Mouse (Mus musculus) MEL (cell line): Measurements from ENCODE around the gene Reps1.

ENCODE experiments used
- BHLHE40 ChIP-seq: IDR thresholded peaks from 2 replicates; pipeline ENCODE4 v1.6.1; 2012; ENCODE audit warnings: low read depth, mild to moderate bottlenecking, inconsistent platforms, low read length, improper control_type of control experiment, borderline replicate concordance
- CHD2 ChIP-seq: IDR thresholded peaks from 2 replicates; pipeline ENCODE4 v1.6.1; 2011; ENCODE audit warnings: low read length, improper control_type of control experiment
- CTCF ChIP-seq, 3 experiments: IDR thresholded peaks in 2 of 3; conservative IDR thresholded peaks in 1 of 3; 2 replicates each; pipeline ENCODE4 v1.5.1; 2011 to 2012; ENCODE audit warnings: low read length in 3 of 3, low read depth in 2 of 3, mild to moderate bottlenecking in 2 of 3, improper control_type of control experiment in 1 of 3, inconsistent platforms in 1 of 3, mixed read lengths in 1 of 3, moderate library complexity in 1 of 3; ENCODE audit not compliant: control insufficient read depth in 1 of 3, insufficient read depth in 1 of 3, poor library complexity in 1 of 3, severe bottlenecking in 1 of 3
- POLR2A ChIP-seq, 2 experiments: IDR thresholded peaks; 2 replicates each; pipeline ENCODE4 v1.6.1; 2011 to 2012; ENCODE audit warnings: low read length in 2 of 2, mild to moderate bottlenecking in 2 of 2, control low read depth in 1 of 2, improper control_type of control experiment in 1 of 2, low read depth in 1 of 2, moderate library complexity in 1 of 2; ENCODE audit not compliant: control insufficient read depth in 1 of 2, insufficient read depth in 1 of 2, poor library complexity in 1 of 2
- POLR2AphosphoS2 ChIP-seq: IDR thresholded peaks from 2 replicates; pipeline ENCODE4 v1.6.1; 2011; ENCODE audit warnings: low read length, improper control_type of control experiment
- RCOR1 ChIP-seq: IDR thresholded peaks from 2 replicates; pipeline ENCODE4 v1.6.1; 2012; ENCODE audit warnings: low read depth, mild to moderate bottlenecking, inconsistent platforms, low read length, improper control_type of control experiment
- TCF12 ChIP-seq: IDR thresholded peaks from 2 replicates; pipeline ENCODE4 v1.6.1; 2014; ENCODE audit warnings: low read depth, mild to moderate bottlenecking, inconsistent platforms, low read length, improper control_type of control experiment, moderate library complexity
- ZNF384 ChIP-seq: IDR thresholded peaks from 2 replicates; pipeline ENCODE4 v1.6.1; 2012; ENCODE audit warnings: low read depth, mild to moderate bottlenecking, inconsistent platforms, low read length, improper control_type of control experiment

DNA sequence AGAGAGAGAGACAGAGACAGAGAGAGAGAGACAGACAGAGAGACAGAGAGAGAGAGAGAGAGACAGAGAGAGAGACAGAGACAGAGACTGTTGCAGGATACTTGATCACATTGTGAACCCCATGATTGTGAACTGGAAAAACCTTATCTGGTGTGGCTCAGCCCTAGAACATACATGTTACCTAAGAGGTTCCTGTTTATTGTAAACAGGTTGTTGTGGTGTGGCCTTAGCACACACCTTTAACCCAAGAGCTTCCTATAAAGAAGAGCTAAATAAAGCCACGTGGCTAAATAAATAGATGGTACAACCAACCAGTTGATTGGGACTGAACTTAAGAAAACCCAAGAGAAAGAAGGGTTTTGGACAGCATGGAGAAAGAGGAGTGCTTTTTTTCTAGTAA is 45.9 kb upstream of the Reps1 start:
- TF ChIP-seq RCOR1 (no peak), CTCF (IDR thresholded peaks at IDR 0.05 in 2 of 3, conservative IDR thresholded peaks at IDR 0.05 in 1 of 3; ENCODE audit: control insufficient read depth in 1 of 3, insufficient read depth in 1 of 3, low read depth in 2 of 3, low read length in 3 of 3, poor library complexity in 1 of 3, severe bottlenecking in 1 of 3) (no peak), BHLHE40 (no peak), CHD2 (no peak), ZNF384 (no peak), TCF12 (no peak), POLR2A (IDR thresholded peaks at IDR 0.05; ENCODE audit: control insufficient read depth in 1 of 2, insufficient read depth in 1 of 2, low read depth in 1 of 2, low read length in 2 of 2, poor library complexity in 1 of 2) (no peak), POLR2AphosphoS2 (no peak)
